Mouse (Mus musculus): Measurements from ENCODE around the gene Ywhag.

The Ywhag gene

DNA sequence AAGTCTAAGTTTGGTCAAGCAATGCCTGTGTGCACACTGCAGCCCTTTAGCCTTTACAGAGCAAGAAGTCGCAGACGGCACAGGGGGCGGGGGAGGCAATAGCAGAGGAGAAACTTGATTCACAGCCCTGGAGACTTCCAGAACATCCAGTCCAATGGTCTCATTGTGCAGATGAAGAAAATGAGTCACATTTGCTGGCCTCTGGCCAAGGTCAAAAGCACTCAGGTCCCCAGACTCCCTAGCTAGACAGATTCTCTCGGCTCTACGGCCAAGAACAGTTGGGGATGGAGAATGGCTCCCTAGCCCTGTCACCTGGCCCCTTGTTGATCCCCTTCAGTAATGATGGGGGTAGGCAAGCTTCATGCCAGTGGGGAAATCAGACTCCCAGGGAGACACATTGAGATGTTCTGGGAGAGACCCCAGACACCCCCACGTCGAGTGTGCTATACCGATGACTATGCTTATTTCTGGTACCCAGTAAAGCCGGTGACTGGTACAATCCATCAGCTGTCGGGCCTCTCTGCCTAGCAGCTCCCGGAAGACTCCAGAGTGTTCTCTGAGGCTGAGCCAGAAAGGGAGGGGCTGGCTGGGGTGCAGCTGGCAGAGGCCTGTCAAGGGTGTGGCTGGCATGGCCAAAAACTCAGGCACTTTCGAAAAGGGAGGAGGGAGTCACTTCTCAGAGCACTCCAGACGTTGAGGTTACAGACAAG is 54.8 kb downstream of the Ywhag start:
- peak; percentile 51 for DNase-seq

- DNase-seq: peak; percentile 59
Measured at GRCm38 (mm10) chr5:135877831-135878231, 56.6 kb downstream of the Ywhag start.

GRCm38 (mm10) chr5:135877180-135877579 is 57.2 kb downstream of the Ywhag start:
- DNase-seq: peak; percentile 59

GRCm38 (mm10) chr5:135873753-135874152 is 60.7 kb downstream of the Ywhag start:
- DNase-seq: no peak

DNA sequence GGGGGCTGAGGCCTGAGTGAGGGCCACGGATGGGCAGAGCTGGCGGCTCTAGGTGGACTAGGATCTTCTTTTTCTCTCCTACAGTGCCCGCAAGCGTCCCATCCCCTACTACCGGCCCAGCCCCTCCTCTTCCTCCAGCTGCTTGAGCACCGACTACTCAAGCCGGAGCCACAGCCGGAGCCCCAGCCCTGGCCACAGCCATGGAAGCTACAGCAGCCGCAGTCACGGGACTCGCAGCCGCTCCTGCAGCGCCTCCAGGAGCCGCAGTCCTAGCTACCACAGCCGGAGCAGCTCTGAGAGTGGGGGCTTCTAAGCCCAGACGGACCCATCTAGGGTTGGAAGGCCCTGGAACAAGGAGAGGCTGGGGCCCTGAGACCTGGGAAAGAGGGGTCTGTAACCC is 61.4 kb downstream of the Ywhag start:
- no peak for DNase-seq

DNA sequence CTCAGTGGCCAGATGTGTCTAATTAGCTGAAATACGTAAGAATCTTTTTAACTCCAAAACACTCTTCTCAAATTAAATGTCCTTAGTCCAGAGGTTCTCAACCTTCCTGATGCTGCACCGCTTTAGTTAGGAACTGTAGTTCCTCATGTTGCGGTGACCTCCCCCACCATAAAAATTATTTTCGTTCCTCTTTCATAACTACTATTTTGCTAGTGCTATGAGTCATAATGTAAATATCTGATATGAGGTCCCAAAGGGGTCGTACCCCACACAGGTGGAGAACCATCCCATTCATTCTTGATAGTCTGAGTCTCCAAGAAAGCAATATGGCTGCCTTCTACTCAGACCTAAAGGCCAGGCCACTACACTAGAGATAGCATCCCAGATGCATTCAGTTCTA is 63.9 kb downstream of the Ywhag start:
- DNase-seq: no peak

GRCm38 (mm10) chr5:135869661-135870423 is 64.6 kb downstream of the Ywhag start:
- DNase-seq: no peak

- DNase-seq: no peak
Measured at GRCm38 (mm10) chr5:135868653-135869052, 65.8 kb downstream of the Ywhag start.

DNA sequence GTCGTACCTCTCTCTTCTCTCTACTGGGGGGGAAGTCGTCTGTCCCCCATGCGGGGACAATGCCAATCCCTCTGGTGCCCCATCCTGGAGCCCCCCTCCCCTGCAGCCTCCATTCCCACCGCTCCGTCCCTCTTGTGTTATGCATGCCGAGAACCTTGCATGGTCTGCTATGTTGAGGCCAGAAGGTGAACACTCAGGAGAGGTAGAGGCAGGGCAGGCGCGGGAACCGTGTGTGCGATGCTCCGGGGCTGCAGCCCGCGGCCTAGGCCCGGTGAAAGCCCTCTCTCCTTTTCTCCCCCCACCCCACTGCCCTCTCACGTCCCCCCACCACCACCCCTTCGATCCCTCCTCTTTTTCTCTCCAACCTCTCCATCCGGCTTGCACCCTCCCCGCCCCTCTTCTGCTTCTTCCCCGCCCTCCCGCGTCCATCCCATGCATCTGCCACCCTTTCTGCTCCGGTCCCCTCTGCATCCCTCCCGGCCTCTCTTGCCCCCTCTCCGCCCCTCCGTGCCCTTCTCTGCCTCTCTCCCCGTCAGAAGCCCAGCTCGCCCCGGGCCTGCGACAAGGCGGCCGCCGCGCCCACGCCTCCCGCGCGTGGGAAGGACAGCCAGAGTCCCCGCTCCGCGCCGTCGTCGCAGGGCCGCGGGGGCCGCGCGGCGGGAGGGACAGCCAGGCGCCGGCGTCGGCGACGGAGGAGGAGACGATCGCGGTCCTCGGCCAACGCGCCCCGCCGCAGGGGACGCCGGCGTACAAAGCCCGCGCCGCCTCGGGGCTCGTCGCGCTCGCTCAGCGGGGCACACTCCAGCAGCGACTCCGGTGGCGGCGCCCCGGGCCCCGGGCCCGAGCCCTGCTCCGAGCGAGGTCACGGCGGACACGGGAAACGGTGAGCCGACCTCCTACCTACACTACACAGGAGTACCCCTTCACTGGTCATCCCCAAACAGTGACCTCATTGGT is 66.5 kb downstream of the Ywhag start:
- DNase-seq: peak; percentile 63

GRCm38 (mm10) chr5:135866662-135867061 is 67.8 kb downstream of the Ywhag start:
- no peak for DNase-seq
